ENCODE assay signal across 18 mouse cellular contexts in genomic region chr17:31474388-31474787, GRCm38 (mm10).
"Had no signal": no experiment of that assay in that cellular context is flagged by ENCODE, and none has a peak within 500 bp of the region (broad histone marks: within the 10 kb centered on the region; RNA-seq: fewer than 3 reads in every experiment).

No protein-coding gene starts in this region.

- H3K4me1 ChIP-seq: lung, embryonic 15.5 days; megakaryocyte, embryonic 14.5 days had no signal

- H3K27me3 ChIP-seq: liver, embryonic 15.5 days; lung, embryonic 15.5 days; midbrain, embryonic 13.5 days; midbrain, embryonic 15.5 days; neural tube, embryonic 13.5 days; stomach, embryonic 15.5 days had no signal

- H3K4me2 ChIP-seq: liver, embryonic 15.5 days; lung, embryonic 15.5 days; midbrain, embryonic 11.5 days; midbrain, embryonic 13.5 days; midbrain, embryonic 15.5 days; neural tube, embryonic 13.5 days; stomach, embryonic 15.5 days had no signal

- H3K9me3 ChIP-seq: liver, embryonic 15.5 days; lung, embryonic 15.5 days; megakaryocyte, embryonic 14.5 days; midbrain, embryonic 13.5 days; midbrain, embryonic 15.5 days; neural tube, embryonic 13.5 days; stomach, embryonic 15.5 days had no signal

- H3K36me3 ChIP-seq: liver, embryonic 15.5 days had no signal

- H3K4me3 ChIP-seq: liver, embryonic 15.5 days; lung, embryonic 15.5 days; megakaryocyte, embryonic 14.5 days; midbrain, embryonic 13.5 days; midbrain, embryonic 15.5 days; neural tube, embryonic 13.5 days; stomach, embryonic 15.5 days had no signal

- DNase-seq: lung, adult 2 months; lung, postnatal 14 days; lung, postnatal 36 days; right cerebral cortex, postnatal 14 days; thymus, adult 2 months; thymus, postnatal 25 days; thymus, postnatal 4 days had no signal

- H3K9ac ChIP-seq: liver, embryonic 15.5 days; lung, embryonic 15.5 days; midbrain, embryonic 13.5 days; midbrain, embryonic 15.5 days; neural tube, embryonic 13.5 days; stomach, embryonic 15.5 days had no signal

- ATAC-seq: lung, postnatal 0 days; midbrain, embryonic 13.5 days; midbrain, embryonic 15.5 days had no signal

- H3K27ac ChIP-seq: liver, embryonic 15.5 days; lung, embryonic 15.5 days; macrophage; midbrain, embryonic 13.5 days; midbrain, embryonic 15.5 days; neural tube, embryonic 13.5 days; stomach, embryonic 15.5 days; stomach, postnatal 0 days had no signal
